Mouse (Mus musculus): ENCODE data around the gene Eif1.
"Not testable (repeated sequence)": the region's sequence is repeated elsewhere in the genome, so short reads cannot be mapped to it uniquely, and the experiment has no call there.

DNA sequence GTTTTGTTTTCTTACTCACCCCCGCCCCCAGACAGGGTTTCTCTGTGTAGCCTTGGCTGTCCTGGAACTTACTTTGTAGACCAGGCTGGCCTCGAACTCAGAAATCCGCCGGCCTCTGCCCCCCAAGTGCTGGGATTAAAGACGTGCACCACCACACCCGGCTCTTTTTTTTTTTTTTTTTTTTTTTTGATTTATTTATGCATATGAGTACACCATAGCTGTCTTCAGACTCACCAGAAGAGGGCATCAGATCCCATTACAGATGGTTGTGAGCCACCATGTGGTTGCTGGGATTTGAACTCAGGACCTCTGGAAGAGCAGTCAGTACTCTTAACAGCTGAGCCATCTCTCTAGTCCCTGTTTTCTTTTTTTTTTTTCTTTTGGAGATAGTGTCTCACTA lies 11.0 kb upstream of the Eif1 start:
- TF ChIP-seq CTCF (IDR thresholded peaks at IDR 0.05; ENCODE audit: insufficient read depth, low read length); POLR2A (IDR thresholded peaks at IDR 0.05; ENCODE audit: borderline replicate concordance, extremely low read depth, low read depth, low read length): not testable (repeated sequence)

Data from lung, adult 2 months (tissue).